Mouse (Mus musculus) limb, embryonic 14.5 days (tissue): ENCODE measurements around the gene Fam83f. TPM values are rescaled to one million over a fixed set of nuclear protein-coding genes. Genes with fewer than 3 reads are reported as not detected.

Experiments
- ATAC-seq: fragments of 200-750 bp; cut with Nextera tagmentation; 2 replicates; pipeline ENCODE4 v1.8.0; 2017; ENCODE audit warnings: low read depth, moderate number of reproducible peaks, moderate TSS enrichment; ENCODE audit not compliant: low FRiP score
- DNase-seq: peaks from one replicate; pipeline ENCODE4 v3.0.0-alpha.2; 2015; ENCODE audit warnings: low spot score
- H3K27ac ChIP-seq: fragments of 300-500 bp; sonication (generic); replicated peaks from 2 replicates; pipeline ENCODE4 v1.5.1; 2014; ENCODE audit warnings: low read depth, mild to moderate bottlenecking, low read length, moderate library complexity, mixed read lengths
- H3K27me3 ChIP-seq: fragments of 300-500 bp; sonication (generic); 2 replicates; pipeline ENCODE4 v1.6.1; 2014; ENCODE audit warnings: low read length, mixed read lengths; ENCODE audit not compliant: control insufficient read depth, insufficient read depth
- H3K36me3 ChIP-seq: fragments of 300-500 bp; sonication (generic); 2 replicates; pipeline ENCODE4 v1.6.1; 2014; ENCODE audit warnings: mild to moderate bottlenecking, low read length, moderate library complexity, mixed read lengths; ENCODE audit not compliant: control insufficient read depth, insufficient read depth
- H3K4me1 ChIP-seq: fragments of 300-500 bp; sonication (generic); 2 replicates; pipeline ENCODE4 v1.6.1; 2014; ENCODE audit warnings: antibody characterized with exemption, low read length, mixed read lengths; ENCODE audit not compliant: control insufficient read depth, insufficient read depth
- H3K4me2 ChIP-seq: fragments of 300-500 bp; sonication (generic); replicated peaks from 2 replicates; pipeline ENCODE4 v1.6.1; 2014; ENCODE audit warnings: low read depth, mild to moderate bottlenecking, low read length, moderate library complexity; ENCODE audit not compliant: severe bottlenecking
- H3K4me3 ChIP-seq: fragments of 300-500 bp; sonication (generic); replicated peaks from 2 replicates; pipeline ENCODE4 v1.5.1; 2014; ENCODE audit warnings: low read length
- H3K9ac ChIP-seq: fragments of 300-500 bp; sonication (generic); 2 replicates; pipeline ENCODE4 v1.6.1; 2014; ENCODE audit warnings: mild to moderate bottlenecking, low read depth, low read length, moderate library complexity; ENCODE audit not compliant: severe bottlenecking
- H3K9me3 ChIP-seq: fragments of 300-500 bp; sonication (generic); 2 replicates; pipeline ENCODE4 v1.6.1; 2016; ENCODE audit warnings: low read length; ENCODE audit not compliant: control insufficient read depth
- POLR2A ChIP-seq: fragments of 200-500 bp; IDR thresholded peaks from 2 replicates; pipeline ENCODE4 v1.8.0; 2012; ENCODE audit warnings: inconsistent platforms, mild to moderate bottlenecking, moderate library complexity, borderline replicate concordance; ENCODE audit not compliant: insufficient read depth, insufficient read length; ENCODE audit errors: extremely low read depth
- WGBS: fragments of 180-500 bp; shearing (Covaris S2); extraction: QIAGEN DNeasy Blood & Tissue Kit; methylation state at CpG from one replicate; pipeline ENCODE4 v1.1.7; 2014; 5-methylcytosine and 5-hydroxymethylcytosine counted together
- polyA plus RNA-seq, 2 experiments: library from polyadenylated mRNA; depleted of rRNA in 1 of 2; stranded (reverse) in 1 of 2; unstranded in 1 of 2; fragments of >200 nt; fragmentation: Nextera tagmentation in 1 of 2; extraction: Ambion mirVana in 1 of 2; gene quantifications; 2 replicates each; pipeline versions ENCODE4 v1.2.1 to v1.2.3; 2012 to 2014

The Fam83f gene
- polyA plus RNA-seq, 2 experiments = 1.7 to 3.7 TPM

- Histone ChIP-seq H3K9me3 (no peaks in the 10 kb centered on the region), H3K9ac (no peak overlapping the region), H3K4me1 (peaks cover 23% of the 10 kb centered on the region), H3K4me2 (no peak overlapping the region), H3K4me3 (no peak overlapping the region), H3K36me3 (no peaks in the 10 kb centered on the region), H3K27ac (no peak overlapping the region), H3K27me3 (no peaks in the 10 kb centered on the region)
- no peak for ATAC-seq
- DNase-seq = no peak
- no peak for TF ChIP-seq POLR2A
- WGBS = 85% methylated on average over 8 of the region's 8 CpGs
Observed at GRCm38 (mm10) chr15:80682343-80682742, 10.7 kb downstream of the Fam83f start.

- 67% methylated on average over 6 of the region's 6 CpGs for WGBS
- no peaks in the 10 kb centered on the region for H3K27me3 ChIP-seq
- H3K27ac ChIP-seq = no peak overlapping the region
- ATAC-seq (no peak), DNase-seq (no peak)
- TF ChIP-seq POLR2A = no peak
- H3K36me3 ChIP-seq = no peaks in the 10 kb centered on the region
- no peak overlapping the region for H3K9ac ChIP-seq
- no peak overlapping the region for H3K4me3 ChIP-seq
- H3K4me1 ChIP-seq = peaks cover 23% of the 10 kb centered on the region
- no peak overlapping the region for H3K4me2 ChIP-seq
- no peaks in the 10 kb centered on the region for H3K9me3 ChIP-seq
Observed at GRCm38 (mm10) chr15:80683151-80683550, 11.5 kb downstream of the Fam83f start.

GRCm38 (mm10) chr15:80683990-80684389 lies 12.3 kb downstream of the Fam83f start:
- H3K9me3 ChIP-seq = no peaks in the 10 kb centered on the region
- DNase-seq = no peak
- no peaks in the 10 kb centered on the region for H3K36me3 ChIP-seq
- H3K27me3 ChIP-seq = no peaks in the 10 kb centered on the region
- no peak overlapping the region for H3K27ac ChIP-seq
- WGBS = 74% methylated on average over 3 of the region's 3 CpGs
- TF ChIP-seq POLR2A = no peak
- ATAC-seq = no peak
- no peak overlapping the region for H3K9ac ChIP-seq
- H3K4me3 ChIP-seq = no peak overlapping the region
- H3K4me1 ChIP-seq = peaks cover 23% of the 10 kb centered on the region
- no peak overlapping the region for H3K4me2 ChIP-seq

GRCm38 (mm10) chr15:80684786-80685602 lies 13.3 kb downstream of the Fam83f start:
- Histone ChIP-seq H3K9ac (no peak overlapping the region), H3K27me3 (no peaks in the 10 kb centered on the region), H3K4me3 (no peak overlapping the region), H3K4me2 (no peak overlapping the region), H3K9me3 (no peaks in the 10 kb centered on the region), H3K4me1 (peaks cover 14% of the 10 kb centered on the region), H3K27ac (no peak overlapping the region), H3K36me3 (no peaks in the 10 kb centered on the region)
- no peak for ATAC-seq
- no peak for DNase-seq
- 20% methylated on average over 8 of the region's 8 CpGs for WGBS
- no peak for TF ChIP-seq POLR2A

GRCm38 (mm10) chr15:80685603-80685895 lies 13.9 kb downstream of the Fam83f start:
- Histone ChIP-seq H3K9ac (no peak overlapping the region), H3K27ac (no peak overlapping the region), H3K4me3 (no peak overlapping the region), H3K9me3 (no peaks in the 10 kb centered on the region), H3K36me3 (no peaks in the 10 kb centered on the region), H3K4me1 (peaks cover 9% of the 10 kb centered on the region), H3K4me2 (no peak overlapping the region), H3K27me3 (no peaks in the 10 kb centered on the region)
- ATAC-seq (no peak), DNase-seq (no peak)
- no peak for TF ChIP-seq POLR2A
- 36% methylated on average over 7 of the region's 7 CpGs for WGBS
